Comparison of ENCODE assay signal across 12 mouse cellular contexts in the genomic region with DNA sequence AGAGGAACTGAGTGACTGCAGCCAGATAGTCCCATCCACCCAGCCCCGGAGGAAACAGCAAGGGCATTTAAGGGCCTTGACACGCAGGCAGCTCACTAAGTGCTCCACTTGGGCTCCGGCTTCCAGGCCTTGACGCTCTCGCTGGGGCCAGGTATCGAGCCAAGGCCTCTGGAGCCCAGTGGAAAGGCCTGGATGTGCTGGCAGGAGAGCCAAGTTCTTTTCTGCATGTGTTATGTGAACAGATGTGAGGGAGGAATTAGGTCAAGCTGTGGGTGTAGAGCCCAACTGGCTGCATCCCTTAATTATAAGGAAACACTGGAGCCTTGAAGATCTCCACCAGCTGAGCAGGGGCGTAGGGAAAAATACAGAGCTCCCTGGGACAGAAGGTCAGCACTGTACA.
DNase-seq lines count a peak whose midpoint lies in the region; ATAC-seq and TF ChIP-seq lines count a peak whose summit lies in the region.
"Had no signal": no experiment of that assay in that cellular context is flagged by ENCODE, and none has a peak within 500 bp of the region (broad histone marks: within the 10 kb centered on the region; RNA-seq: fewer than 3 reads in every experiment).

No protein-coding gene starts in this region.

- no peak for DNase-seq in forebrain, postnatal 0 days
- peak; percentile 63 for DNase-seq in ovary, adult 18-20 months (ENCODE audit: low spot score)
- no peak for DNase-seq in ovary, postnatal 10 days (ENCODE audit: low spot score)
- peak; percentile 76 for DNase-seq in heart, adult 8-10 months (ENCODE audit: low spot score)
- DNase-seq in ovary, postnatal 14 days (ENCODE audit: low spot score): peak; percentile 28
- no peak for DNase-seq in thymus, postnatal 36 days
- no peak for DNase-seq in embryo, embryonic 9.5 days (ENCODE audit: extremely low spot score)
- DNase-seq: lung, embryonic 14.5 days had no signal

- no peak overlapping the region for H3K4me2 ChIP-seq in forebrain, embryonic 15.5 days (replicated peaks)
- H3K4me2 ChIP-seq in forebrain, postnatal 0 days (ENCODE audit: low read depth): no peak overlapping the region
- H3K4me2 ChIP-seq: heart, embryonic 13.5 days; lung, embryonic 14.5 days; neural tube, embryonic 12.5 days; stomach, embryonic 15.5 days had no signal

- WGBS in forebrain, embryonic 15.5 days: 58% methylated on average over 7 of the region's 7 CpGs
- 37% methylated on average over 7 of the region's 7 CpGs for WGBS in forebrain, postnatal 0 days

- no peaks in the 10 kb centered on the region for H3K27me3 ChIP-seq in forebrain, embryonic 15.5 days
- no peaks in the 10 kb centered on the region for H3K27me3 ChIP-seq in forebrain, postnatal 0 days (ENCODE audit: insufficient read depth, low read length)
- H3K27me3 ChIP-seq: heart, embryonic 13.5 days; neural tube, embryonic 12.5 days; stomach, embryonic 15.5 days had no signal

- TF ChIP-seq CTCF in forebrain, postnatal 0 days (IDR thresholded peaks at IDR 0.05; ENCODE audit: low read depth): no peak

- H3K9ac ChIP-seq in forebrain, embryonic 15.5 days (replicated peaks): no peak overlapping the region
- H3K9ac ChIP-seq in forebrain, postnatal 0 days: no peak overlapping the region
- H3K9ac ChIP-seq: heart, embryonic 13.5 days; lung, embryonic 14.5 days; neural tube, embryonic 12.5 days; stomach, embryonic 15.5 days had no signal

- 0 out of 2 replicates have a peak, but pooled peaks have one; percentile 23 for ATAC-seq in forebrain, embryonic 15.5 days (replicated peaks)
- ATAC-seq in forebrain, postnatal 0 days: no peak

- H3K4me3 ChIP-seq in forebrain, embryonic 15.5 days: no peak overlapping the region
- no peak overlapping the region for H3K4me3 ChIP-seq in forebrain, postnatal 0 days (ENCODE audit: low read depth, low read length)
- H3K4me3 ChIP-seq: heart, embryonic 13.5 days; neural tube, embryonic 12.5 days; stomach, embryonic 15.5 days had no signal

- H3K36me3 ChIP-seq in forebrain, embryonic 15.5 days: no peaks in the 10 kb centered on the region
- no peaks in the 10 kb centered on the region for H3K36me3 ChIP-seq in forebrain, postnatal 0 days (ENCODE audit: insufficient read depth)

- H3K4me1 ChIP-seq in forebrain, embryonic 15.5 days: peaks cover 20% of the 10 kb centered on the region
- 0 out of 2 replicates have a peak, but pooled peaks cover under 1% of the 10 kb centered on the region for H3K4me1 ChIP-seq in forebrain, postnatal 0 days (ENCODE audit: insufficient read depth)

- H3K27ac ChIP-seq in forebrain, embryonic 15.5 days (replicated peaks): no peak overlapping the region
- no peak overlapping the region for H3K27ac ChIP-seq in forebrain, postnatal 0 days (ENCODE audit: low read depth, low read length)
- H3K27ac ChIP-seq: heart, embryonic 13.5 days; neural tube, embryonic 12.5 days; stomach, embryonic 15.5 days had no signal

- no peaks in the 10 kb centered on the region for H3K9me3 ChIP-seq in forebrain, embryonic 15.5 days
- H3K9me3 ChIP-seq in forebrain, postnatal 0 days (ENCODE audit: low read length): no peaks in the 10 kb centered on the region
- H3K9me3 ChIP-seq: heart, embryonic 13.5 days; neural tube, embryonic 12.5 days; stomach, embryonic 15.5 days had no signal

Comparison
In these comparisons a context has a peak if more than half of its experiments do, and no peak if none do; other contexts are left out.
1. DNase-seq: peak in ovary, adult 18-20 months (single experiment), heart, adult 8-10 months (single experiment) and ovary, postnatal 14 days (single experiment); none in forebrain, postnatal 0 days (single experiment), ovary, postnatal 10 days (single experiment), thymus, postnatal 36 days (0 of 2) and embryo, embryonic 9.5 days (single experiment).